Mouse (Mus musculus): ENCODE results near the gene Hoxc13. TPM values are rescaled to one million over a fixed set of nuclear protein-coding genes. Genes with fewer than 3 reads are reported as not detected.

Hoxc13 gene
- polyA plus RNA-seq, 1 experiment from 2014 or later = 0.17 TPM

DNA sequence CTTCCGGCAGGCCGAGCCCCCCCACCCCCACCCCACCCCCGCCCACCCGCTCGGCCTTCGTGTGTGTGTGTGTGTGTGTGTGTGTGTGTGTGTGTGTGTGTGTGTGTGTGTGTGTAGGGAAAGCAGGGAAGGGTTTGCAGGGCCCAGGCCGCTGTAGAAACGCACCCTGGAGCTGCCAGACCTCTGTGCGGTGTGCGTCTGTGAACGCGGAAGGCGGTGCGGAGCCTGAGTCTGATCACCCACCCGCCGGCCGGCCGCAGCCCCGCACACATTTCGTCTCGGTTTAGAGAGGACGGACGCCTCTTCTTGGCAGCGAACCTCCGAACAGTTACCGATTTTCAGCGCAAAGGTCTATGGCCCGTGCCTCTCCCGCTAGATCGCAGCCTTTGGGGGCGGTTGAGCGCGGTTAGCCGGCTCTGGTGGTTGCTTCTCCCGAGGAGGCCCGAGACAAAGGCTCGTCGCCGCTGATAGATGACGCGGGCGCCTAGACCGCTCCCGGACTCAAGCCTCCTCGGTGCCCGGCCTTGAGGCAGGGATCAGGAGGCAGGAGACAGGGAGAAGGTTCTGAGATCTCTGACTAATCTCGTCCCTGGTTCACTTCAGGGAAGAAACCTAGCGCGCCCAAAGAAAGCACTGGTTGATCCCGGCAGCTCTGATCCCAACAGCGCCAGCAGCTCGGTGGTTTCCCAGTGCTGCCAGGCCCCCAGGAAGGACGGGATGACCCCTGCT is 22.0 kb downstream of the Hoxc13 start:
- no peak for ATAC-seq (ENCODE audit: low FRiP score)
- H3K4me2 ChIP-seq (replicated peaks) = peak overlapping the region; percentile 19; the same call in 1 of the 2 replicates
- under 1% methylated on average over 53 of the region's 53 CpGs for WGBS
- H3K4me1 ChIP-seq = peaks cover 6% of the 10 kb centered on the region; the same call in 1 of the 2 replicates
- no peak overlapping the region for H3K9ac ChIP-seq
- H3K36me3 ChIP-seq = no peaks in the 10 kb centered on the region
- H3K27me3 ChIP-seq = peaks cover 100% of the 10 kb centered on the region
- no peaks in the 10 kb centered on the region for H3K9me3 ChIP-seq (replicated peaks)
- no peak overlapping the region for H3K27ac ChIP-seq
- H3K4me3 ChIP-seq = 0 out of 2 replicates have a peak overlapping the region, but pooled peaks have one; percentile 3

DNA sequence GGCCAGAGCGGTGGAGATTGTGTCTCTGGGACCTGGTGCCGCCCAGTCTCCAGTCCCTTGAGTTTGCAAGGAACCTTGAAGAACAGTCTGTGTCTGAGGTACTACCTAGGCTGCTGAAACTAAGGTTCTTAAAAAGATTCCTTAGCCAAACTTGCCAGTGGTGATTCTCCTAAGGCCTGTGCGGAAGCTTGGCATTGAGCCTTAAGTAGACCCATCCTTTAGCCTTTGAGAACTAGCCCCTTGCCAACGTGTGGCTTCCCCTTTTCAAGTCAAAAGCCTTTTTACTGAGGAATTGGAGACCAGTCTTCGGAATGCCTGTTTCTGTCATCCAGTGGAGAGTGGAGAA is 22.5 kb downstream of the Hoxc13 start:
- H3K9me3 ChIP-seq (replicated peaks) = no peaks in the 10 kb centered on the region
- H3K9ac ChIP-seq = no peak overlapping the region
- H3K4me3 ChIP-seq = no peak overlapping the region
- WGBS = 4% methylated on average over 5 of the region's 5 CpGs
- peaks cover 100% of the 10 kb centered on the region for H3K27me3 ChIP-seq
- H3K27ac ChIP-seq = no peak overlapping the region
- peak overlapping the region; percentile 19; the same call in 1 of the 2 replicates for H3K4me2 ChIP-seq (replicated peaks)
- H3K4me1 ChIP-seq = peaks cover 6% of the 10 kb centered on the region; the same call in 1 of the 2 replicates
- H3K36me3 ChIP-seq = no peaks in the 10 kb centered on the region
- ATAC-seq (ENCODE audit: low FRiP score) = no peak

DNA sequence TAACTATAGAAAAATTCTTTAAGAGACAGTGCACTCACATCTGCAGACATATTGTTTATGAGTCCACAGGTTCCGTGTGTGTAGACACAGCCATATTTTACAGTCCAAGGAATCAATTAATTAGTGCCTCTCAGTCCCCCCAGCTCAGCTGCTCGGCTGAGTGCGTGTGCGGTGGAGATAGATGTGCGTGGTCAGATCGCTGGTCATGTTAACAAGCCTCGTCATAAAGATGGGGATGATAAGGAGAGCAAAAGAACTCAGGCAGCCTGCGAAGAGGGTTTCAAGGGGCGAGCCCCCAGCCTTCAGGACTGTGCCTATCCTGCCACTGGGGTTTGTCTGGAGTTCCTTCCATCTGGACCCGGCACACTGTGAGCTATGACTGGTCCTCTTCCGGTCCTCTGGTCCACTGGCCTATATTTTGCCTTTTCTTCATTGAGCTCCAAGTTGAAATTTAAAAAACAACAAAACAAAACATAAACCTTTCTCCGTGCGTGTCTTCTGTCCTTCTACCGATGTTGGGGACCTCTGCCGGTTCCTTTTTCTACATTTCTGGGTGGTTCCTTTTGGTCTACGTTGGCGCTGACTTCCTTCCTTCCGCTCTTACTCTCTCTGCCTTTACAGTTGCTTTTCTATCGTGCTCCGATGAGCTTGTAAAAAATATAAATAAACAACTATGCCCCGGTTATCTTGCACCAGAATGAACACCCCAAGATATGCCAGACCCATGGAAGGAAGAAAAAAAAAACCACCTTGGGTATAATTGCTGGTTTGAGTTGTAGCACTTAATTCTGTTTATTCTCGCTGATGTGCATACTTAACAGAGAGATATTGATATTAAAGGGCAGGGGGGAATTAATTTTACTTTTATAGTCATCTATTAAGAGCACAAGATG is 24.5 kb downstream of the Hoxc13 start:
- H3K27ac ChIP-seq = no peak overlapping the region
- WGBS = 10% methylated on average over 22 of the region's 22 CpGs
- H3K9me3 ChIP-seq (replicated peaks) = no peaks in the 10 kb centered on the region
- peaks cover 6% of the 10 kb centered on the region; the same call in 1 of the 2 replicates for H3K4me1 ChIP-seq
- H3K9ac ChIP-seq = no peak overlapping the region
- H3K36me3 ChIP-seq = no peaks in the 10 kb centered on the region
- H3K27me3 ChIP-seq = peaks cover 100% of the 10 kb centered on the region
- no peak for ATAC-seq (ENCODE audit: low FRiP score)
- H3K4me3 ChIP-seq = no peak overlapping the region
- H3K4me2 ChIP-seq (replicated peaks) = no peak overlapping the region

DNA sequence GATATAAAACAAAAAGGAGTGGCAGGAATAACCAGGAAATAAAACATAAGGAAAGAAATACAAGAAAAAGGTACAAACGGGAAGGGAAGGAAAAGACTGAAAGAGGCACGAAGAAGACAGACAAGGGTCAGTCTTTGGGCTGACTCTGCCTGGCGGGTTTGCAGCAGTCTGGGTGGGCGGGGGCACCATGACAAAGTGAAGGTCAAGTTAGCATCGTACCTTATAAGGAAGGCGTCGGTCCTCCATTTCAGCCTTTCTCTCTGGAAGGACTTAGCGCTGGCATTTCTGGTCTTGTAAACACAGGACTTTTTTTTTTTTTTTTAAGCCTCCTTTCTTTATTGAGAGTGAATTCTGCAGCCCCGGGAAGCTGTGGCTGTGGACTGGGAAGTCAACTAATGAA is 26.4 kb downstream of the Hoxc13 start:
- no peak for ATAC-seq (ENCODE audit: low FRiP score)
- H3K4me1 ChIP-seq = peaks cover 6% of the 10 kb centered on the region; the same call in 1 of the 2 replicates
- H3K27ac ChIP-seq = no peak overlapping the region
- no peak overlapping the region for H3K4me2 ChIP-seq (replicated peaks)
- 1% methylated on average over 9 of the region's 9 CpGs for WGBS
- peaks cover 100% of the 10 kb centered on the region for H3K27me3 ChIP-seq
- no peaks in the 10 kb centered on the region for H3K9me3 ChIP-seq (replicated peaks)
- no peak overlapping the region for H3K9ac ChIP-seq
- no peaks in the 10 kb centered on the region for H3K36me3 ChIP-seq
- no peak overlapping the region for H3K4me3 ChIP-seq

DNA sequence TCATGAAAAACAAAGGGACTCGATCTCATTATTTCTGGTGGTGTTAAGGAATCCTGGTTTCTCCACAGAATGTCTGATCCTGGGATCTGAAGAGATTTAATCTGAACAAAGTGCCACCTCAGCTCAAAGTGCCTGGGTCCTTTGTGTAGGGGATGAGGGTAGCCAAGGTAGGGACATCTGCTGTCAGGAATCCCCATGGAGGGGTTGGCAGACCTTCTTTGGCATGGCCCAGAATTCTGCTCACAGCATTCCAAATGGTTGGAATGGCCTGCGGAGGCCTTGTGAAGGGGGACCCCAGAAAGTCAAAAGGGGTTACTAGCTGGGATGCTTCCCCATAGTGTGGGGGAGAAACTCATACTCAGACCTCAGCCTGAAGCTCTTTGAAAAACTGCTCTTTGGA is 27.9 kb downstream of the Hoxc13 start:
- no peak overlapping the region for H3K4me2 ChIP-seq (replicated peaks)
- H3K4me1 ChIP-seq = no peaks in the 10 kb centered on the region
- no peak overlapping the region for H3K27ac ChIP-seq
- no peak overlapping the region for H3K9ac ChIP-seq
- no peak overlapping the region for H3K4me3 ChIP-seq
- no peak for ATAC-seq (ENCODE audit: low FRiP score)
- H3K36me3 ChIP-seq = no peaks in the 10 kb centered on the region
- WGBS = 7% methylated on average over 2 of the region's 2 CpGs
- no peaks in the 10 kb centered on the region for H3K9me3 ChIP-seq (replicated peaks)
- H3K27me3 ChIP-seq = peaks cover 100% of the 10 kb centered on the region

DNA sequence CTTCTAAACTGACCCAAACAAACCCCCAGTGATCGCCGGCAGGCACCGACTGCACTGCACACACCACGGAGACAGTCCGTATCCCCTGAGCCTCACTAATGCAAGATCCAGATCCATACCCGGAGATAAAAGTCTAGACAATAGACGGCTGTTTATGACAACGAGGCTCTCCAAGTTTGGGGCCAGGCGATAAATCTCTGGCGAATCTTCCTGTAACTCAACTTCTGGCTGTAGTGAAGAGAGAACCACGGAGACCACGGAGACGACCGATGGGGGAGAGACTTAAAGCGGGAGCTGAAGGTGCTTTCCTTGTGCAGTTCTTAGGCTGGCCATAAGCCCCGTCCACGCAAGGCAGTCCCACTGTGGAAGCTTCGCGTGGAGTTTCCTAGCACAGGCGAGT is 28.8 kb downstream of the Hoxc13 start:
- H3K4me2 ChIP-seq (replicated peaks) = no peak overlapping the region
- H3K36me3 ChIP-seq = no peaks in the 10 kb centered on the region
- peaks cover 100% of the 10 kb centered on the region for H3K27me3 ChIP-seq
- H3K27ac ChIP-seq = no peak overlapping the region
- H3K9ac ChIP-seq = no peak overlapping the region
- H3K4me3 ChIP-seq = no peak overlapping the region
- H3K4me1 ChIP-seq = no peaks in the 10 kb centered on the region
- WGBS = 1% methylated on average over 20 of the region's 20 CpGs
- H3K9me3 ChIP-seq (replicated peaks) = no peaks in the 10 kb centered on the region
- ATAC-seq (ENCODE audit: low FRiP score) = no peak

DNA sequence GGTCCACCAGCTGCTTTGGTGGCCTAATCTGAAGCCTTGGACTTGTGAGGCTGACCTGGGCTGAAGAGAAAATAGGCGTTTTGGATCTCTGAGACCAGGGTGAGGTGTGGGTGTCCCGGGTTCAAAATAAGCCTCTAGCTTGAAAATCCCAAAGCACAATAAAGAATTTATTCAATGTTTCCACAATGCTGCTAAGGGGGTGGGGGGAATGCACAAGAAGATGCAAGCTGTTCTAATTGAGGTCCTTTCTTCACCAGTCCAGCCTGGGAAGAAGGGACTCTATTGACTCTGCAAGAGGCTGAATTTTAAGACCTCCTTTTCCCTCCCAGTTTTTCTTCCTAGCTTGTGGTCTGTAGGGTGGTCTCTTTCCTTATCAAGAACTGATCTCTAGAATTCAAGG is 30.0 kb downstream of the Hoxc13 start:
- Histone ChIP-seq H3K27me3 (peaks cover 100% of the 10 kb centered on the region), H3K36me3 (no peaks in the 10 kb centered on the region), H3K9ac (no peak overlapping the region), H3K4me2 (replicated peaks) (no peak overlapping the region), H3K4me1 (no peaks in the 10 kb centered on the region), H3K4me3 (no peak overlapping the region), H3K27ac (no peak overlapping the region), H3K9me3 (replicated peaks) (no peaks in the 10 kb centered on the region)
- 14% methylated on average over 2 of the region's 2 CpGs for WGBS
- ATAC-seq (ENCODE audit: low FRiP score) = no peak

DNA sequence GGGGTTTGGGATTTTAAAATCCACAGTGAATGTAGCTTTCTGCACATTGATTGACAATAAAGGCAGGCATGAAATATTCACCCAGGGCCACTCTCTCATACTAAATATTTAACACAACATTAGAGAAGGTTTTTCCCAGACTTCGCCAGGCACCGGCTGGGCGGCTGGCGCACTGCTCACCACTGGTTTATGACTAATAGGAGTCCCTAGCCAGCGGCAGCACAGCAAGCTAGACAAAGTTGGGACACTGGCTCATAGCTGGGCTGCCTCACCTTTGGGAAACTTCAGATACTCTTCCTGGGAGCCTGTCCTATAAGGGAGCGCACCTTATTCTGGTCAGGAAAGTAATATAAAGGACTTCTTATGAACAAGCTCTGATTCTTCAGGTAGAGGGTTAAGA is 32.7 kb downstream of the Hoxc13 start:
- Histone ChIP-seq H3K4me2 (replicated peaks) (no peak overlapping the region), H3K4me3 (no peak overlapping the region)
- 5% methylated on average over 6 of the region's 6 CpGs for WGBS

DNA sequence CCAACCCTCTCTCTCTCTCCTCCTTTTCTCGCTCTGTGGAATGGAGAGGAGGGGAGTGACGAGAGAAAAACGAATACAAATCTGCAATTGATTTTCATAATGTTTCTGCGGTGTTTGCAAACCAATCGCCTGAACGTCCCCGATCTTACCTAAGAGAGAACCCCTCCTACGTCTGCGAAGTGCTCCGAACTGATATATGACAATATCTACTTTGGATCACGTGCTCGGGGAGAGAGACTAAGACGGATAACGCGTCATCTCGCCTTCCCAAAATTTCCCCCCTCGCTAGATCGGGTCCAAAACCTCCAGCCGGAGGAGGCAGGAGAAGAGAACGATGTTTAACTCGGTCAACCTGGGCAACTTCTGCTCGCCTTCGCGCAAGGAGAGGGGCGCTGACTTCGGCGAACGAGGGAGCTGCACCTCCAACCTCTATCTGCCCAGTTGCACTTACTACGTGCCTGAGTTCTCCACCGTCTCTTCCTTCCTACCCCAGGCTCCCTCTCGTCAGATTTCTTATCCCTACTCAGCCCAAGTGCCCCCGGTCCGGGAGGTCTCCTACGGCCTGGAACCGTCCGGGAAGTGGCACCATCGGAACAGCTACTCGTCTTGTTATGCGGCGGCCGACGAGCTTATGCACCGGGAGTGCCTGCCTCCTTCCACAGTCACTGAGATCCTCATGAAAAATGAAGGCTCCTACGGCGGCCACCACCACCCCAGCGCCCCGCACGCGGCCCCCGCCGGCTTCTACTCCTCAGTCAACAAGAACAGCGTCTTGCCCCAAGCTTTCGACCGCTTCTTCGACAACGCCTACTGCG is 33.5 kb downstream of the Hoxc13 start, which contains the start of gene Hoxc11:
TSS of gene Hoxc11 (plus strand) at position 236 of the 815 bp plus-strand sequence.
- Histone ChIP-seq H3K27ac (no peak within 1 kb of the TSS), H3K9ac (no peak within 1 kb of the TSS), H3K36me3 (no peaks in the 10 kb centered on the region), H3K4me2 (replicated peaks) (no peak within 1 kb of the TSS), H3K27me3 (peaks cover 99% of the 10 kb centered on the region), H3K4me1 (no peaks in the 10 kb centered on the region), H3K4me3 (no peak within 1 kb of the TSS), H3K9me3 (replicated peaks) (no peaks in the 10 kb centered on the region)
- ATAC-seq (ENCODE audit: low FRiP score) = no peak
- WGBS = under 1% methylated on average over 57 of the region's 57 CpGs

More for the DNA sequence above, 32.7 kb downstream of the Hoxc13 start:
- Histone ChIP-seq H3K27ac (no peak overlapping the region), H3K9ac (no peak overlapping the region), H3K36me3 (no peaks in the 10 kb centered on the region), H3K9me3 (replicated peaks) (no peaks in the 10 kb centered on the region), H3K27me3 (peaks cover 100% of the 10 kb centered on the region), H3K4me1 (no peaks in the 10 kb centered on the region)
- ATAC-seq (ENCODE audit: low FRiP score) = no peak

DNA sequence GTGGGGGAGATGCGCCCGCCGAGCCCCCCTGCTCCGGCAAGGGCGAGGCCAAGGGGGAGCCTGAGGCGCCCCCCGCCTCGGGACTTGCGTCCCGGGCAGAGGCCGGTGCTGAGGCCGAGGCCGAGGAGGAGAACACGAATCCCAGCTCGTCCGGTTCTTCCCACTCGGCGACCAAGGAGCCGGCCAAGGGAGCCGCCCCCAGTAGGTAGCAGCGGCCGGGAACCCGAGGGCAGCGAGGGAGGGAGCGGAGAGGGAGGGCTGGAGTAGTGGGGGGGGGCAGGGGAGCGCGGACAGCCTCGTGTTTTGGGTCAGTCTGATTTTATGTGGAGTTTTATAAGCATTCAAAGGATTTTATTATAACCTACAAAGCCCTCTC is 34.1 kb downstream of the Hoxc13 start:
- WGBS = under 1% methylated on average over 28 of the region's 28 CpGs
- H3K36me3 ChIP-seq = no peaks in the 10 kb centered on the region
- H3K4me3 ChIP-seq = no peak overlapping the region
- no peak overlapping the region for H3K4me2 ChIP-seq (replicated peaks)
- H3K9ac ChIP-seq = no peak overlapping the region
- no peak for ATAC-seq (ENCODE audit: low FRiP score)
- H3K27me3 ChIP-seq = peaks cover 99% of the 10 kb centered on the region
- H3K4me1 ChIP-seq = no peaks in the 10 kb centered on the region
- no peak overlapping the region for H3K27ac ChIP-seq
- no peaks in the 10 kb centered on the region for H3K9me3 ChIP-seq (replicated peaks)

DNA sequence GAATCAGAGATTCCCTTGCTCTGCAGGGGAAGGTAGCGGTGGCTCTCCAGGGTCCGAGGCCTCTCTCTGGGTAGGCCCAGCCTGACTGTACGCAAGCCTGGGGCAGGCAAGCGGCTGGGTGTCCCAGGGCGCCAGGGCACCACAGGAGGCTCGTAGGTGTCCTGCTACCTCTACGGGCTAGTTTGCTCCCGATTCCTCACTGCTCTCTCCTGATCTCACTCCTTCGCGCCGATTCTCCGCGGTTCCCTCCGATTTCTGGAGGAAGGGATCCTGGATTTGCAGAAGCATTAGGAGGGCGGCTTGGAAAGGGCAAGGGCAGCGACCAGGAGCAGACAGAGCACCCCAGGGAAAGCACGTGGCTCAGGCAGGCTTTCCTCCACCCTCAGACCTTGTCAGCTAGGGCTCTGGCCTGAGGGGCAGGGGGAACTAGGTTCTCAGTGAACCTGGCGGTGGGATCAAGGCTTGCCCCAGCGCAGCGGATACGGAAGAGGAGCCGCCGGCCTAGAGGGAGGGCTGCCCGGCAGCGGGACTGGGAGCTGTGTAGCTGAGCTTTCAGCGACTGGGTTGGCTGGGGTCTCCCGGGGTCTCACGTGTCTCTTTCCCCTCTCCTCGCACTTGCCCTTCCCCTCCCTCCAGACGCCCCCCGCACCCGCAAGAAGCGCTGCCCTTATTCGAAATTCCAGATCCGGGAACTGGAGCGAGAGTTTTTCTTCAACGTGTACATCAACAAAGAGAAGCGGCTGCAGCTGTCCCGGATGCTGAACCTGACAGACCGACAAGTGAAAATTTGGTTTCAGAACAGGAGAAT is 35.1 kb downstream of the Hoxc13 start:
- Histone ChIP-seq H3K9ac (no peak overlapping the region), H3K9me3 (replicated peaks) (no peaks in the 10 kb centered on the region), H3K27me3 (peaks cover 99% of the 10 kb centered on the region), H3K4me3 (no peak overlapping the region), H3K36me3 (no peaks in the 10 kb centered on the region), H3K4me2 (replicated peaks) (no peak overlapping the region), H3K27ac (no peak overlapping the region), H3K4me1 (no peaks in the 10 kb centered on the region)
- no peak for ATAC-seq (ENCODE audit: low FRiP score)
- WGBS = under 1% methylated on average over 40 of the region's 40 CpGs

All from hindbrain, embryonic 12.5 days (tissue).